Mouse (Mus musculus) layer of hippocampus, adult 18-20 months (tissue): ENCODE data around the gene Gm20716. TPM values are rescaled to one million over a fixed set of nuclear protein-coding genes. Genes with fewer than 3 reads are reported as not detected.
A peak's percentile ranks its signal among the peaks of the same experiment; 100 is the strongest.

Experiments used
- DNase-seq, 2 experiments: peaks; one replicate each; pipeline ENCODE4 v3.0.0; 2022; ENCODE audit warnings: low spot score in 2 of 2
- total RNA-seq, 2 experiments: library from RNA; stranded (reverse); gene quantifications; 2 replicates each; pipeline ENCODE4 v1.2.3; 2021

Gene Gm20716
- total RNA-seq, 2 experiments from 2014 or later, result 24.7 to 31.3 TPM

GRCm38 (mm10) chr2:168229116-168230025 lies 793 bp downstream of the Gm20716 start:
- peak; percentile 35 to 65 for DNase-seq

- DNase-seq, result no peak
Observed at GRCm38 (mm10) chr2:168223326-168223725, 6.8 kb downstream of the Gm20716 start.

DNA sequence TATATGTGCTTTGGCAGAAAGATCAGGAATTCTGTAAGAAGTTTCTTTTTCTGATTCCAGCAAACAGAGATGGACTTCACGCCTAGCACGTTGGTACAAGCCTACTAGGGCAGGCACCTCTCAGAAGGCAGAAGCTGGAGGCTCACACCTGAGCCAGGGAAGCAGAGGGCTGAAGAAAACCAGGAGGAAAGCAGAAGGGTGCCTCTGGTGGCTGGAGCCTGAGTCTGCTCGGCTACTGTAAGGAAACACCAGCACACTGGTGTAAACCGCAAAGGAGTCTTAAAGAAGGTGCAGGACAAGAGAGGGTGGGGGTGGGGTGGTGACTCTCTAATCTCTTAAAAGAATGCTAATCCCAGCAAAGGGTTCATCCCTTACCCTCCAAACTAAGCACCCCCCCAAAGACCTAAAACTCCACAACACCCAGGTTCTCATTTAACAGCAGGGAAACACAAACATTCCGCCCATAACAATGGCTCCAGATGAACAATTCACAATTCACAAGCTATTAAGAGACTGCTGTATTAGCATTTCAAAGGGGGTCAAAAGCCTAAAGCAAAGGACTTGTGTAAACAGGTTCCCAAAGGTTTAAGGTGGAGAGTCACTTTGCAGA lies 16.3 kb downstream of the Gm20716 start:
- DNase-seq, result no peak

- DNase-seq, result no peak
Observed at GRCm38 (mm10) chr2:168207883-168208282, 22.3 kb downstream of the Gm20716 start.

GRCm38 (mm10) chr2:168206725-168207644 lies 23.2 kb downstream of the Gm20716 start, which contains the start of gene Adnp:
Adnp (minus strand) TSS chr2:168207112.
- peak; percentile 90 to 96 for DNase-seq

DNA sequence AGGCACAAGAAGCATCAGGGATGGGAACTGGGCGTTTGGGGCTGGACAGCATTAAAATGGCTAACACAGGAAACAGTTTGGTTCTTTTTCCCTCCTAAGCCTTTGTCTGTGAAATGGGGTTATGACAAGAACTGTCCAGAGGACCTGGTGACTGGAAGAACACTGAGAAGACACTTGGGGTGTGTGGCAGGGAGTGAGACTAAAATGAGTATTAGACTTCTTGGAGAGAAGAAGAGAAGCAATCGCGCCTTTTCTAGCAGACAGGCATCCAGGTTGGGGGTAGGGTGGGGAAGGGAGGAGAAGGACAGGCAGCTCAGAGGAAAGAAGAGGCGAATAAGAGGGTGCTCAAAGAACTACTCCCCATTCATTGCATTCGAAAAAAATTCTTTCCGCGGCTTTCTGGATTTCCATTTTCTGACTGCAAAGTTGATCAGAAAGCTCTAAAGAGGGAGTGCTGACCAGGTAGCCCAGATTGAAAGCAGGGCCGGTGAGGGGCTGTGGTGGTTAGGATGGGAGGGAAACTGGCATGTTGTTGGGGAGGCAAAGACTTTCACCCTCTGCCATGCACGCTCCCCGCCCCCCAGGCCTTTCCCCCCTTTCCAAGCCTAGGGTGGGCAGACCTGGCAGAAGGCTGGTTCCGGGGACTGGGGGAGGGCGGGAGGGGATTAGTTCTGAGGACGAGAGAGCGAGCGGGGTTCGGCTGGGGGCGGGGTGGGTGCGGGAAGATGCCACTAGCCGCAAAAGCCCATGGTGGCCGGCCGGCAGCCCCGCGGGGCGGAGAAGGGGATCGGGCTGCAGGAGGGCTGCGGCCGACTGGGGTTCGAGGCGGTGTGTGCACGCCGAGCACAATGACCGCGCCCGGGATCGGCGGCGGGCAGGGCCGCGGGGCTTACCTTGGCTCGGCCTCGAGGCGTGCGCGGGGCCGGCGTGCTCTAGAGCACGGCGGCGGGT lies 24.2 kb downstream of the Gm20716 start:
- DNase-seq, result peak in 1 of 2 experiments; percentile 27

GRCm38 (mm10) chr2:168205265-168205664 lies 24.9 kb downstream of the Gm20716 start:
- DNase-seq, result peak; percentile 87 to 95

- no peak for DNase-seq
Observed at GRCm38 (mm10) chr2:168204476-168204999, 25.6 kb downstream of the Gm20716 start.

DNA sequence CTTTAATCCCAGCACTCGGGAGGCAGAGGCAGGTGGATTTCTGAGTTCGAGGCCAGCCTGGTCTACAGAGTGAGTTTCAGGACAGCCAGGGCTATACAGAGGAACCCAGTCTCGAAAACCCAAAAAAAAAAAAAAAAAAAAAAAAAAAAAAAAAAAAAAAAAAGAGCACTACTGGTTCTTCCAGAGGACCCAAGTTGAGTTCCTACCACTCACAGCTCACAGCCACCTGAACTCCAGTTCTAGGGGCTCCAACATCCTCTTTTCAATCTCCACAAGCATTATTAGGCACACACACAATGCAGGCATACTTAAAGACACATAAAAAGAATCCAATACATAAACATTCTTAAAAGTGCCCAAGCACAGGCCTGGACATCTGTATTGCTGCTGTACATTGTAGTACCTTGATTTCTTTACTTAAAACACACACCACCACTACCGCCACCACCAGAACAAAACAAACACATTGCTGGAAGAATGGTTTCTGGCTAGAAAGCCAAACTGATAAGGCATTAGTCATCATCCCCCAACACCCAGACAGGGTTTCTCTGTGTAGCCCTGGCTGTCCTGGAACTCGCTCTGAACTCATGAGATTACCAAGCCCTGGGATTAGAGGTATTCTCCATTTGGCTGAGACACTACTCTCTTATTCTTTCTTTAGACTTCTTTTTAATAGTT lies 30.0 kb downstream of the Gm20716 start:
- no peak for DNase-seq

GRCm38 (mm10) chr2:168199476-168199875 lies 30.7 kb downstream of the Gm20716 start:
- DNase-seq, result no peak

DNA sequence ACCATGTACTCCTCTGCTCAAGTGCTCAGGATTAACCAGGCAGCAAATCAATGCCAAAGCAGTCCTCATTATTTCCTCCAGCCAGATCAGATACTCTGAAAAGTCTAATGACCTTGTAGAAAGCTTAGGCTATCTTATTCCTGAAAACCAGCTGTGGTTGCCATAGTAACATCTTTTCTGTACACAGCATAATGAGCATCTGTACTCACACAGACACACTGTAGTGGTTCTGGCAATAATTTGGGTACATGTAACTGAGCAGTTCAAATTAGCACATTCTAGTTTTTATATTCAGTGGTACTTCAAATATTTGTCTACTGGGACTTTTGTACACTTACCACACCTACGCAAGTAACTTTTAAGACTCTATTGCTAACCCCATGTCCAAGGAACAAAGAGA lies 31.7 kb downstream of the Gm20716 start:
- no peak for DNase-seq

DNA sequence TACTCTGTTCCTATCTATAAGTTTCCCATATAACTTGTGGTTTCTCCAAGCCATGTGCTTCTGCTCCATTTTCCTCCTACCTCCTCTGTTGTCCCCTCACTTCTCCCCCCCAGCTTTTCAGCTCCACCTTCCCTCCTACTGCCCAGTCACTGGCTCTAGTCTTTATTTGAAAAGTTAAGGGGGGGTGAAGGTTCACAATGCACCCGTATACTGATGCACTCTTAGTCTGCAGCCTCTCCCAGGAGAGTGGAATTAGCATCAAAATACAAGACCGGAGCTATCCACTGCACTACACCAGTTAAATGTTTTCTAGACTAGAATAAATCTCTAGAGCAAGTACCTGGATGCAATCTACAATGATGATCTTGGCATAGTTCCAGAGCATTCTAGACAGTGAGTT lies 34.4 kb downstream of the Gm20716 start:
- DNase-seq, result no peak

GRCm38 (mm10) chr2:168193685-168194084 lies 36.5 kb downstream of the Gm20716 start:
- no peak for DNase-seq

DNA sequence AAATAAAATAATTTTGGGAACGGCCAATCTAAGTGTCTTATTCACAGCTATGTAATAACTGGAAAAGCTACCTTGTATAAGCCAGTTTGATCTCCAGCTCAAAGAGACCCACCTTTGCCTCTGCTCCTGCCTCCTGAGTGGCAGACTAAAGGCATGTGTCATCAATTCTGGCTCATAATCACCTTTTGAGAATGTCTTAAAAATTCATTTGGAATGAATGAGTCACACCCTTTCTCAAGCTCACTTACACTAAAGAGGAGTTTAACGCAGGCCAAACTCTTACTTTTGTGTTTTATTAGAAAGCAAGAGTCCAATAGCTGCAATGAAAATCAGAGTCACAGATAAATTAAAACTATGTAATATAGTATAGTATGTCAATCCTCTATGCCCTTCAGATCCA lies 38.3 kb downstream of the Gm20716 start:
- DNase-seq, result no peak

DNA sequence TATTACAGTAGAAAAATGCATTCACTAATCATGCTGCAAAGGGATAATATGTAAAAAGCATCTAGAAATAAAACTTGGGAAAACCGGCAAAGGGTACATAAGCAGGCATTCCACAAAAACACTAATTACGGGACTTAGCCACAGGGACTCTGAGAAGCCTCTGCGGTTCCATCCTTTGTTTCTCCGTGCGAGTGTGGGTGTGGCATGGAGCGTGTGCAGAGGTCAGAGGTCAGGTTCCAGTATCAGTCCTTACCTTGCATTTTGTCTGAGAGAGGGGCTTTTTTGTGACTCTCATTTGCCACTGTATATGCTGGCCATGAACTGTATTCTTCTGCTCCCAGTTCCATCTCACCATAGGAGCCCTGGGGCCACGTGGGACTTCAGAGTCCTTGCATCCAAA lies 54.2 kb downstream of the Gm20716 start:
- DNase-seq, result no peak

DNA sequence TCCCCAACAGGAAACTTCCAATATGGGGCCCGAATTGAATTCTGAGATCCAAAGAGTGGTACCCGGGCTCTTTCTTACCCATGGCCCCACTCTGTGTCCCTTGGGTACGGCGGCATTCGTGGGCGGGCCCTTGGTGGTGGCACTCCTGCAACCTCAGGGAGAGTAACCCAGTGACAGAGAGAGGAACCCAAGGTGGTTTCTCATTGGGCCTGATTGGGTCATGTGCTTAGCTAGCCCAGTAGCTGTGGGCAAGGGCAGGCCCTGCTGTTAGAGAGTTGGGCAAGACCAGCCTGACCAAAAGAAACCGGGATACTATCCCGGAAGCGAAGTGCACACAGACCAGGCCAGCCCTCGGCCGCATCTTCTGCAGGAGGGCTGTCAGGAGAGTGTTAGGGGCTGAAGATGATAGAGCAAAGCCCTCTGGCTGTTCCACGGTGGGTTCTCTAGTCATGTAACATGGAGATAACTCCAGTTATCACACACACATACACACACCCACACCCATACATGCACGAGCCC lies 59.9 kb downstream of the Gm20716 start:
- DNase-seq, result no peak

- DNase-seq, result no peak
Observed at GRCm38 (mm10) chr2:168169800-168170113, 60.4 kb downstream of the Gm20716 start.

DNA sequence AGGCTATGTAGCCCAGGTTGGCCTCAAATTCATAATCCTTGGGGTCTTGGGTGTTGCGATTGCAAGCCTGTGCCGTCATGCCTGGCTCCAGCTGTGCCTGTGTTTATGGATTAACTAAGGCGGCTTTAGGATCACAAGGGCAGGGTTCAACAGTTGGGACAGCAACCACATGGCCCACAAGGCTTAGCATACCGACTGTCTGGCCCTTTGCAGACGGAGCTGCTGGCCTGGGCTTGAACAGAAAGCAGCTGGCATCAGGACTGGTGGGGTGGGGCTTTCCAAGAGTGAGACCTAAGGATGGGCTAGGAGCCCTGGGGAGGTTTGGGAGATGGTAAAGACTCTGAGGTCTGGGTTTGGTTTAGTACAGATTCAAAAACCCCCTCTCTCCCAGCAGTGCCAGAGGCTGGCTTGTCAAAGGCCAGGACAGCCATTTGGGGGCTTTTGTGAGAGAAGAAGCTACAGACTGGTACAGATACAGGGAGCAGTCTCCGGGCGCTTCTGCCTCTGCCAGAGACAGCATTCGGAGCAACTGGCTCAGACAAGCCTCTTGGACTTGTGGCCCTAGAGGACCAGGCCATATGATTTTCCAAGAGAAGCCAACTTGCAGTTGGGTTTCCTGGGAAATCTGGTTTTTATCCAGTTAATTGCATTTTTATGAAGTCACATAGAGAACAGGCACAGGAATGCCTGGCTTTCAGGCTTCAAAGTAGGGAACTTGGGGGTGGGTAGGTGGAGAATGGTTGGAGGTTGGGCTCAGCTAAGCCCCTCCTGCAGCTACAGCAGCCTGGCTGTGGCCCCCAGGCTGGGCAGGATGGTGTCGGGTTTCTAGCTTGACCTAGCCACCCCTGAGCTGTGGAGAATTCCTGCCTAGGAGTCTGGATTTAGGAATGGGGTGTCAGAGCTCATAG lies 61.0 kb downstream of the Gm20716 start:
- DNase-seq, result no peak
